Mouse (Mus musculus) small intestine, adult 2 months (tissue): ENCODE results near the gene Ankrd16.

Experiments
- CTCF ChIP-seq: fragments of 200-500 bp; IDR thresholded peaks from 2 replicates; pipeline ENCODE4 v1.5.1; 2012; ENCODE audit warnings: low read depth, mild to moderate bottlenecking, control low read depth, inconsistent platforms, low read length, moderate library complexity, mixed read lengths; ENCODE audit not compliant: insufficient replicate concordance, insufficient read length; ENCODE audit errors: extremely low read depth
- POLR2A ChIP-seq: fragments of 200-500 bp; IDR thresholded peaks from 2 replicates; pipeline ENCODE4 v1.6.1; 2012; ENCODE audit warnings: low read depth, mild to moderate bottlenecking, control low read depth, inconsistent platforms, low read length, moderate library complexity

DNA sequence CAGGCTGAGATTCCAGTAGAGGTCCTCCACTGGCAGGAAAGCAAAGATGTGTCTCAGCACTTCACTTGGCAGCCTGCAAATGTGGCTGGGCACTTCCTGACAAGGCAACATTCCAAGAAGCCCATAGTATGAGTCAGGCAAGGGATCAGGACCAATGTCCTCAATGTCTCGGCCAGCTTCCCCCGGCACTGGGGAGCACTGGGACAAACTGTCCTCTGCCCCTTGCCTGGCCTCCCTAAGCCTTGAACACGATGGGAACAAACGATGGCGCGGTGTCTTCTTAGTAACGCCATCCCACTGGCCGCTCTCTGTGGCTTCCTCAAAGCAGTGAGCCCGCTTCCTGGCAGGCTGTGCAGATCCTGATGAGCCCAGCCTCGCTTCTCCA is 10.5 kb upstream of the Ankrd16 start:
- TF ChIP-seq CTCF, result no peak
- no peak for TF ChIP-seq POLR2A
